Mouse (Mus musculus) thymus, adult 2 months (tissue): ENCODE measurements at regions not wholly inside any gene's neighbourhood (a gene's known extent, or its start where the extent isn't known, plus 50 kb on each side); places are given as distances from the start of the nearest gene placed in this dataset.

Source experiments
- DNase-seq: peaks from one replicate; pipeline ENCODE4 v3.0.0; 2021
- H3K27ac ChIP-seq: fragments of 200-500 bp; 2 replicates; pipeline ENCODE4 v1.5.1; 2012; ENCODE audit warnings: low read length, control low read depth; ENCODE audit not compliant: control insufficient read depth, insufficient read depth
- H3K27me3 ChIP-seq: fragments of 200-500 bp; 2 replicates; pipeline ENCODE4 v1.6.1; 2012; ENCODE audit warnings: mild to moderate bottlenecking, low read length, moderate library complexity, mixed read lengths; ENCODE audit not compliant: control insufficient read depth, insufficient read depth
- H3K36me3 ChIP-seq: fragments of 200-500 bp; 2 replicates; pipeline ENCODE4 v1.6.1; 2012; ENCODE audit warnings: mild to moderate bottlenecking, low read length, moderate library complexity; ENCODE audit not compliant: control insufficient read depth, insufficient read depth
- H3K4me1 ChIP-seq: fragments of 200-500 bp; replicated peaks from 2 replicates; pipeline ENCODE4 v1.6.1; 2012; ENCODE audit warnings: low read length; ENCODE audit not compliant: control insufficient read depth, insufficient read depth
- H3K4me3 ChIP-seq: fragments of 200-500 bp; 2 replicates; pipeline ENCODE4 v1.5.1; 2012; ENCODE audit warnings: mild to moderate bottlenecking, low read length, control low read depth, moderate library complexity; ENCODE audit not compliant: control insufficient read depth, insufficient read depth
- CTCF ChIP-seq: fragments of 200-500 bp; IDR thresholded peaks from 2 replicates; pipeline ENCODE4 v1.5.1; 2012; ENCODE audit warnings: mild to moderate bottlenecking, control low read depth, low read length, moderate library complexity, borderline replicate concordance; ENCODE audit not compliant: control insufficient read depth, poor library complexity, insufficient read depth; ENCODE audit errors: extremely low read depth
- POLR2A ChIP-seq: fragments of 200-500 bp; IDR thresholded peaks from 2 replicates; pipeline ENCODE4 v1.6.1; 2012; ENCODE audit warnings: mild to moderate bottlenecking, low read length, control low read depth, moderate library complexity; ENCODE audit not compliant: control insufficient read depth, poor library complexity, insufficient read depth; ENCODE audit errors: extremely low read depth
- WGBS: fragments of 180-500 bp; shearing (Covaris S2); methylation state at CpG from one replicate; pipeline ENCODE4 v1.1.7; 2018; 5-methylcytosine and 5-hydroxymethylcytosine counted together

DNA sequence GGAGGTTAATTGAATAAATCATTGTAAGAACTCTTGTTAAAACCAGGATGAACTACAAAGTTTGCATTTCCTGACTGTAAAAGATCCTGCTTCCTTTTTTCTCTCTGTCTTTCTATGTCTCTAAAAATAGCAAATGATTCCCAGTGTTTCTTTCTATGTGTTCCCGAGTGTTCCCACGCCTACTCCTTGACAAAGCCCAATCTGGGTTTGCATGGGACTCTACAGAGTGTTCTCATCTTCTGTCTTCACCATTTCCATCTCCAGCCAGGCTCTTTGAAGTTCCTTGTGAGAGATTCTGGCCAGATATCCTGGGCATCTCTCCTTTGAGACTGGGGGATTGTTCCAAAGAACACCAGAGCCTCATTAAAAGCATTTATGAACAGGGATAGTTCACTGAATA, 285.0 kb downstream of the Insig2 start:
- WGBS: 32% methylated on average over 2 of the region's 2 CpGs
- H3K36me3 ChIP-seq: no peaks in the 10 kb centered on the region
- no peaks in the 10 kb centered on the region for H3K27me3 ChIP-seq
- no peak for DNase-seq
- H3K27ac ChIP-seq: no peak overlapping the region
- no peak overlapping the region for H3K4me3 ChIP-seq
- H3K4me1 ChIP-seq: no peaks in the 10 kb centered on the region
- TF ChIP-seq POLR2A: no peak
- TF ChIP-seq CTCF: no peak

DNA sequence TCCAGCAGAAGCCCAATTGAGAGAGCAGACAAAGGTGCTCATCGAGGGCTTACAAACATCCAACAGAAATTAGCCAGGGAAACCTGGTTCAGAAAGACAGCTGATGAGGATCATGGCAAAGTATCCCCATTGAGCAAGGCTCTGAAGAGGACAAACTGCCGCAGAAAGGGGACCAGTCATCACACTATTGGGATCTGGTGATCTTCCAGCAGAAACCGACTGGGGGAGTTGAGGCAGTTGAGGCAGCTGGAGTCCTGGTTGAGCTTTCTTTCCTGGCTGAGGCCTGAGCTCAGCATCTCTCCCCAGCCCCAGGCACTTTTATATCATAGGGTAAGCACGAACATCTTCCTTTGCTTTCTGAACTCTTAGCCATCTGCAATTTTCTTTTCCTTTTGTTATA, 282.7 kb downstream of the Insig2 start:
- WGBS: 93% methylated on average over 4 of the region's 4 CpGs
- Histone ChIP-seq H3K27ac (no peak overlapping the region), H3K36me3 (no peaks in the 10 kb centered on the region), H3K27me3 (no peaks in the 10 kb centered on the region), H3K4me3 (no peak overlapping the region), H3K4me1 (no peaks in the 10 kb centered on the region)
- TF ChIP-seq CTCF: no peak
- no peak for TF ChIP-seq POLR2A
- no peak for DNase-seq

DNA sequence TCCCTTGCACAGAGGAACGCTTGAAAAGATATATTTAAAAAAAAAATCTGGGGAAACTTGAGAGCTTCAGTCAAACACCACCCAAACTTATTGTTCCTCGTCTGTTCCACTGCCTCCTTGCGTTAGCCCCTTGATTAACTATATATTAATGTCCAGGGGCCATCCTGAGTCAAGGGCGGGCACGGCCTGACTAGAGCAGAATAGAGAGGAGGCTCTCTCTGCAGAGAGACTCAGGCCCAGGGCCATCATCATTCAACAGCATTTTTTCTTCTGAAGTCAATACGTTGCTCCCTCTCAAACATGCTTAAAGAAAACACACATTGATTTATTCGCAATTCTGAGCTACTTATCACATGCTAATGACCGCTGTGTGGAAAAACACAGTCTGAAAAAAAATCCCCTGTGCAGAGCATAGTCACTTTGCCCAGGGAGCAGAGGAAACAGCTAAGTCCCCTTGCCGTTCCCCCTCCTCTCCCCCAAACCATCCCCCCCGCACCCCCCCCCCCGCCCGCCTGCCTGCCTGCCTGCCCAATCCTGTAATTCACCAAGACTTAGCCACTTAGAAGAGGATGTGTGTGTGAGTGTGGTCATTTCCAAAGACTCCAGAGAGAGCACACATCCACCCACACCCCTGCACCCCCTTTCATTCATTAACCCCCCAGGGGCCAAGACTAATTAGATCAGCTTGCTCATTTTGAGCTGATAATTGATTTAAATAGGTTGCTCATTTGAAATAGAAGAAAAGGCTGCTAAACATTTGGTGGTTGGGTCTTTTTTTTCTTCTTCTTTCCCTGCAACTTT, 281.5 kb downstream of the Insig2 start:
- TF ChIP-seq CTCF (no peak), POLR2A (no peak)
- Histone ChIP-seq H3K27ac (no peak overlapping the region), H3K4me1 (no peaks in the 10 kb centered on the region), H3K36me3 (no peaks in the 10 kb centered on the region), H3K27me3 (no peaks in the 10 kb centered on the region), H3K4me3 (no peak overlapping the region)
- no peak for DNase-seq
- 61% methylated on average over 12 of the region's 12 CpGs for WGBS

DNA sequence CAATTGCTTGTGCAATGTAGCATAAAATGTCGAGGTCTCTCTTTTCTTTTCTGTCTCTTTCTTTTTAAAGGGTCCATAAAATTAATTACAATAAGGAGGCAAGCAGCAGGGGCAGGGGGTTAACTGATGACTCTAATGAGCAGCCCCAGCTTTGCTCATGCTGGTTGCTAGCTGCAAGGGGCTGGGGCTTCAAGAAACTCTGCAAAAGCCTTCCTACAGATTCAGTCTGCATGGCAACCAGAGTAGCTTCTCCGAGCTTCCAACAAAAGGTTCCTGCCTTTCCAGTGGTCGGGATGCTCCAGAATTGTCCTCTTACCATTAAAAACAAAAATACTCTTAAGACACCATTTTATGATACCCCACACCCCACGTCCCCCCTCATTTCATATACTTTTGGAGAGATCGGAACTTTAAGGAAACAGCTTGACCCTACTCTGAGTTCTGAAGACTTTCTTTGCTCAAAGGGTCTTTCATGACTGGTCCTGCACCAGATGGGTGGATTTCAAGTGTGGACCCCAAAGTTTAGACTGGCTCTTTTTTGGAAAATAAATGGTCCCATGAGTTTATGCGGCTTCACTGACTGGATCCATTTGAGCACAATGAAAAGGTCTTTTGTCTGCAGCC, 280.8 kb downstream of the Insig2 start:
- no peaks in the 10 kb centered on the region for H3K27me3 ChIP-seq
- 81% methylated on average over 6 of the region's 6 CpGs for WGBS
- H3K36me3 ChIP-seq: no peaks in the 10 kb centered on the region
- H3K4me1 ChIP-seq: no peaks in the 10 kb centered on the region
- TF ChIP-seq CTCF (no peak), POLR2A (no peak)
- H3K27ac ChIP-seq: no peak overlapping the region
- no peak for DNase-seq
- H3K4me3 ChIP-seq: no peak overlapping the region

DNA sequence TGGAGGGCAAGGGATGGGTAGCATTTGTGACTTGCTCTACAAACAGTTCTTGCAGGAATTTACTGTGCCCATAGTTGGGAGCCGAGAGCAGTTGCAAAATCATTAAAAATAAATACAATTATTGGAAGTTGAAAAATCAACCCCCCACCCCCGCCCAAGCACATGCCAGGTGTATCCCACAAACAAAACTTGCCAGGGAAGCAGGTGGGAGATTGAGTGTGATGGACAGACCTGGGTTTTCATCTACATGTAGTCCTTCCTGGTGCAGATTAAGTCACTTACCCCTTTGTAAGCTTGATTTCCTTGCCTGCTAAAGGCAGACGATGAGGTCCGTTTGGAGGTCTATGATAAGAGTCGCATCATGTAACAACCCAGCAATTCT, 280.3 kb downstream of the Insig2 start:
- Histone ChIP-seq H3K27me3 (no peaks in the 10 kb centered on the region), H3K4me3 (no peak overlapping the region), H3K36me3 (no peaks in the 10 kb centered on the region), H3K4me1 (no peaks in the 10 kb centered on the region), H3K27ac (no peak overlapping the region)
- TF ChIP-seq CTCF (no peak), POLR2A (no peak)
- 95% methylated on average over 5 of the region's 5 CpGs for WGBS
- DNase-seq: no peak

DNA sequence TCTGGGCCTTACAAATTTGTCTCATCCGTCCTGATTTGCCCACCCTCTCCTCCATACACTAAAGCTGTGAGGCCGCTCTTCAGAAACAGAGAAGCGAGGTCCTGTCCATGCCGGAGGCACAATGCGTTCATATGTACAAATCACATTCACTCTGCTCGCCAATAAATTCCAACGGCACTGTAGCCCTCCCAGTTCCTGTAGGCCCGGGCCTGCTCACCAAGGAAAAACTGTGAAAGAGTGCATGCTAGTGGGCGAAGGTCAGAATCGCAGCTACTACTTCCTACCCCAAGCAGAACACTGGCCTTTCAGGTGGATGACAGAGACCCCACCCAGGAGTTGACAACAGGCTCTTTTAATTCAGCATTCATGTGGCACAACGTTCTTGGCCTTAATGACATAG, 278.7 kb downstream of the Insig2 start:
- no peaks in the 10 kb centered on the region for H3K36me3 ChIP-seq
- no peak overlapping the region for H3K4me3 ChIP-seq
- no peaks in the 10 kb centered on the region for H3K27me3 ChIP-seq
- DNase-seq: no peak
- TF ChIP-seq POLR2A (no peak), CTCF (no peak)
- H3K27ac ChIP-seq: no peak overlapping the region
- H3K4me1 ChIP-seq: no peaks in the 10 kb centered on the region
- 51% methylated on average over 11 of the region's 11 CpGs for WGBS
